9 mouse cellular contexts compared by ENCODE assay signal in genomic region chr8:73618946-73619345, GRCm38 (mm10).
DNase-seq lines count a peak whose midpoint lies in the region; ATAC-seq and TF ChIP-seq lines count a peak whose summit lies in the region.
"Had no signal": no experiment of that assay in that cellular context is flagged by ENCODE, and none has a peak within 500 bp of the region (broad histone marks: within the 10 kb centered on the region; RNA-seq: fewer than 3 reads in every experiment).

No protein-coding gene starts in this region.

- no peak overlapping the region for H3K4me3 ChIP-seq in kidney, postnatal 0 days (replicated peaks; ENCODE audit: low read depth, low read length)
- no peak overlapping the region for H3K4me3 ChIP-seq in heart, embryonic 11.5 days (ENCODE audit: low read depth, low read length)
- H3K4me3 ChIP-seq in lung, embryonic 15.5 days: no peak overlapping the region
- H3K4me3 ChIP-seq: myocyte had no signal

- intact Hi-C loops in left cerebral cortex, postnatal 14 days (cut with DNase I): loop anchor here (10.0 kb wide), 3 partner anchors 264 to 1236 kb away; partner anchors contain the start of gene Large1

- WGBS in kidney, postnatal 0 days: 79% methylated on average over 1 of the region's 1 CpGs
- WGBS in heart, embryonic 11.5 days (ENCODE audit: insufficient replicate concordance): 75% methylated on average over 1 of the region's 1 CpGs
- 82% methylated on average over 1 of the region's 1 CpGs for WGBS in lung, embryonic 15.5 days

- H3K4me1 ChIP-seq in kidney, postnatal 0 days (replicated peaks; ENCODE audit: insufficient read depth, low read length): no peaks in the 10 kb centered on the region
- H3K4me1 ChIP-seq in heart, embryonic 11.5 days (ENCODE audit: control insufficient read depth, insufficient read depth, low read length): no peaks in the 10 kb centered on the region
- H3K4me1 ChIP-seq in lung, embryonic 15.5 days: no peaks in the 10 kb centered on the region

- ATAC-seq in kidney, postnatal 0 days (replicated peaks; ENCODE audit: low FRiP score, low read depth): peak; percentile 54; the same call in 1 of the 2 replicates
- peak; percentile 69 for ATAC-seq in heart, embryonic 11.5 days (replicated peaks; ENCODE audit: insufficient number of reproducible peaks, low FRiP score, low TSS enrichment)
- ATAC-seq in lung, embryonic 15.5 days (ENCODE audit: borderline replicate concordance, extremely low read depth, low FRiP score, low TSS enrichment): peak; percentile 62; the same call in 1 of the 2 replicates

- H3K9me3 ChIP-seq in kidney, postnatal 0 days (replicated peaks; ENCODE audit: low read length): no peaks in the 10 kb centered on the region
- peaks cover 4% of the 10 kb centered on the region for H3K9me3 ChIP-seq in heart, embryonic 11.5 days (replicated peaks; ENCODE audit: control insufficient read depth, low read length)
- H3K9me3 ChIP-seq in lung, embryonic 15.5 days: no peaks in the 10 kb centered on the region

- no peaks in the 10 kb centered on the region for H3K36me3 ChIP-seq in kidney, postnatal 0 days (ENCODE audit: insufficient read depth, low read length)
- no peaks in the 10 kb centered on the region for H3K36me3 ChIP-seq in heart, embryonic 11.5 days (ENCODE audit: control insufficient read depth, insufficient read depth, low read length)
- H3K36me3 ChIP-seq in lung, embryonic 15.5 days: no peaks in the 10 kb centered on the region

- H3K4me2 ChIP-seq in kidney, postnatal 0 days (ENCODE audit: low read length): no peak overlapping the region
- no peak overlapping the region for H3K4me2 ChIP-seq in heart, embryonic 11.5 days
- no peak overlapping the region for H3K4me2 ChIP-seq in lung, embryonic 15.5 days

- no peak for TF ChIP-seq CTCF in kidney, postnatal 0 days (IDR thresholded peaks at IDR 0.05; ENCODE audit: low read depth)

- no peak overlapping the region for H3K9ac ChIP-seq in kidney, postnatal 0 days (ENCODE audit: low read depth, low read length)
- no peak overlapping the region for H3K9ac ChIP-seq in heart, embryonic 11.5 days (ENCODE audit: low read depth, low read length)
- no peak overlapping the region for H3K9ac ChIP-seq in lung, embryonic 15.5 days

- no peak overlapping the region for H3K27ac ChIP-seq in kidney, postnatal 0 days
- no peak overlapping the region for H3K27ac ChIP-seq in heart, embryonic 11.5 days (ENCODE audit: low read depth, low read length)
- no peak overlapping the region for H3K27ac ChIP-seq in lung, embryonic 15.5 days

- H3K27me3 ChIP-seq in kidney, postnatal 0 days (ENCODE audit: insufficient read depth, low read length): no peaks in the 10 kb centered on the region
- no peaks in the 10 kb centered on the region for H3K27me3 ChIP-seq in heart, embryonic 11.5 days (ENCODE audit: control insufficient read depth, insufficient read depth, low read length)
- no peaks in the 10 kb centered on the region for H3K27me3 ChIP-seq in lung, embryonic 15.5 days

- no peak for DNase-seq in kidney, postnatal 0 days (ENCODE audit: low spot score)
- DNase-seq in kidney, adult 8-10 months: no peak
- peak; percentile 15 for DNase-seq in MEL-GATA-1-ER (ENCODE audit: extremely low read depth, low read depth)
- no peak for DNase-seq in adrenal gland, adult 8-10 months
- no peak for DNase-seq in left cerebral cortex, postnatal 14 days (ENCODE audit: low spot score in 2 of 2)
- no peak for DNase-seq in right cerebral cortex, postnatal 14 days
